Mouse (Mus musculus) kidney, postnatal 25 days (tissue): ENCODE data around the gene Ksr1.

ENCODE experiments used
- DNase-seq, 2 experiments: peaks; one replicate each; pipeline ENCODE4 v3.0.0; 2021; ENCODE audit warnings: mixed read lengths in 2 of 2

Ksr1 gene

DNA sequence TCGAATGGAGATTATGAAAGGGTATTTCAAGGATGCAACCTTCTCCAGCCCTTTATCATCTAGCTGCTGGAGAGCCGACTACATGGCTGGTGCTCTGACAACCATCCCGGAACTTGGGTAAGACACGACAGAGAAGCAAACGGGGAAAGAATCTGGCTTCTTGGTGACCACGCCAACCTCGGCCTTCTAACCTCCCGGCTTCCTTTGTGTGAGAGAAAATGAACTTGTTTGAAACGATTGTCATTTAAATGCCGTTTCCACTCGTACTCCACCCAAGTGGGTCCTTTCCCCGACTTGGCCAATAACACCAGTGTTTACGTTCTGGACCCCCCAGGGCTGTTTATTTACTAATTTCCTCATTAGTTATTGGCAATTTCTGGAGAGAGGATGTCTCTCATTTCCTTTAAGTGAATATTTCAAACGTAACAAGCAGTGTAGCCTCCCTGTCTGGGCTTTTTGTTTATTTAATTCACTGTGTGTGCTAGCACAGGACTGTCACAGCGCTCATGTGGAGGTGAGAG lies 52.8 kb downstream of the Ksr1 start:
- DNase-seq = no peak

DNA sequence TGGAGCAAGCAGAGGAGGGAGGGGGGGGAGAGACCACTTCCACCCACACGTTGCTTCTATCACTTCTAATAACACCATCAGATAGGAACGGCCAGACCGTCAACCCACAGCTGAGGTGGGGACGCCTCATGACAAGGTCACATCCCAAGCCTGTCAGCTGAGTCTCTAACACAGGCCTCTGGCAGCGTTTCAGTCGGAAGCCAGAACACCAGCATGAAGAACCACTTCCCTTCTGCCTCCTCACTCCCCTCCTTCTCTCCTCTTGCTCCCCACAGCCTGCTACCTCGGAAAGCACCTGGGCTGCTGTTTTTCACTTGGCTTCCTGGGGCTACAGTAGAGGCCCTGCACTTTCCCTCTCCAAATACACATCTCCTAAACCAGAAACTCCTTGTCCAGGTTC lies 53.4 kb downstream of the Ksr1 start:
- DNase-seq = no peak

DNA sequence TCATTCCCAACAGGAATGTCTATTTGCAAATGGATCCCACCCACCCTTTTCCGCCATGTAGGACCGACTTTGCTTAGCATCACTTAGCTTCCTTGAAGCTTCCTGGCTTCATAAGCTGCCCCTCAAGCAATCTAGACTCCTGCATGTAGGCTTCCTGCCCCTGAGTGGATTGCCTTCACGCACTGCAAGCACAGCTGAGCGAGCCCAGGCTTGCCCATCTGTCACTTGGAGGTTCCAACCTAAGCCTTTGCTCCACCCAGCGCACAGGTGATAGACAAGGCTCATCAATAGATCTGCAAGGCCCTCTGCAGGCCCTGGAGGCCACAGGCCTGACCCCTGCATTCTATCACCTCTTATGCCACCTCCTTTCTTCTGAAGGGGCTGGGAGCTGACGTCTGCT lies 54.0 kb downstream of the Ksr1 start:
- DNase-seq = no peak

DNA sequence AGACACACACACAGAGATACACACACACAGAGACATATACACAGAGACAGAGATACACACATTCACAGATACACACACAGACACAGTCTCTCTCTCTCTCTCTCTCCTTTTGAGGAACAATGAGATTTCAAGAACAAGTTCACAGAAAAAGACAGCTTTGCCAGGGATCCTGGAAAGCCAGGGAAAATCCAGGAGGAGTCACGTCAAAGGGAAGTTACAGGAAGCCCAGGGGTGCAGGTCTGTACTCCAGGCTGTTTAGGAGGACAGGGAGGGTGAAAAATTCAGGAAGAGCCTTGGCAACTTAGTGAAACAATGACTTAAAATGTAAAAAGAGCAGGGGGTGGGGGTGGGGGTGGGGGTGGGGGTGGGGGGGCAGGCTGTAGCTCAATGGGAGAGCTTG lies 56.5 kb downstream of the Ksr1 start:
- no peak for DNase-seq

DNA sequence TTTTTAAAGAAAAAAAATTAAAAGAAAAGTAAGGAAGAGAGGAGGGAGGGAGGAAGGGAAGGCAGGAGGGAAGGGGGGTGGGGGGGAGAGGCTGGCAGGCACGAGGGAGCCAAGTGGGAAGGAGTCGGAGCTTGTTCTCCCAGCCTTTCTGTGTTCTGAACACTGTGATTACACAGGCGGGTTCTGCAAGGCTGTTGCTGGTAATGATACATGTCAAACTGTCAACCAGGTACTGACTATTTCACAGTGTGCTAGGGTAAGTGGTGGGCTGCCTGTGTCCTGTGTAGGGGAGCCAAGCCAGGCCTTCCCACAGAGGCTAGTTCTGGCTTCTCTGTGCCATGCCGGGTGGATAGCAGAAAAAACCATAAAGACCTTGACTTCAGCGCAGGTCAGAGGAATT lies 57.2 kb downstream of the Ksr1 start:
- no peak for DNase-seq

DNA sequence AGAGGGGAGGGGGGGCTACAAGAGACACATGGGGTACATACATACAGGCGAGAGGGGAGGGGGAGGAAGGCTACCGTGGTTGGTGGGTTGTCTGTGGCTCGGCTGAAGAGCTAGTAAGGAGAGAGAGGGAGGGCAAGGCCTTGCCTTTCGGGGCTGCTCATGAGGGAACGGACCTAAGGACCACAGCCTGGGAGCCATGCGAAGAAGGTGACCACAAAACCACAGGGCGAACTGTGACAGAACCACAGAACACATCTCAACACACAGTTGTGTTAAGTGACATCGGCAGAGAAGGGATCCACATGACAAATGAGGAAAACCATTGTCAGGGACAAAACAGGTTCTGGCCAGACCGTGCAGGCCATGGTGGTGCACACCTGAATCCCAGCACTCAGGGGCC lies 57.9 kb downstream of the Ksr1 start:
- no peak for DNase-seq

DNA sequence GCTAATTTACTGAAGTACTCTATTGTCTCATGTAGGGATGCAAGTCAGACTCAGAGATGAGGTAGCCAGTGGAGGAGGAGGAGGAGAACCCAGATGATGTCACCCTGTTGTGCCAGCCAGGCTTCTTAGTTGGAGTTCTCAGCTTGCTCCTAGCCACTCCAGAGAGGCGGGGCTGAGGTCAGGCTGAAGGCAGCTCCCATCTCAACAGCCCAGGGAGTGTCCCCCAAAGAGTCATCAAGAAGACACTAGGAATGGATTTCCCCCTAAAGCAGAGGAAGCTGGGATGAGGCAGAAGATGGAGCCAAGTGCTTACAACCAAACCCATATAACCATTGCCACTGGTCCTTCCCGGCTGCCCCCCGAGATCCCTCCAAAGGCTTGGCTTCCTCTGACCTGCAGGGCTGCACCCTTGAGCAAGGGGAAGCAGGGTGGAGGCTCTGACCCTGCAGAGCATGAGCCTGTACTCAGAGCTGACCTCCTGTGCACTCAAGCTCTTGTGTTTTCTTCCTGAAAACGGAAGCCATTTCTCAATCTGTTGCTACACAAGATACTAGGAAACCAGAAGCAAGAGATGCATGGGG lies 58.4 kb downstream of the Ksr1 start:
- peak; percentile 40 to 74 for DNase-seq

DNA sequence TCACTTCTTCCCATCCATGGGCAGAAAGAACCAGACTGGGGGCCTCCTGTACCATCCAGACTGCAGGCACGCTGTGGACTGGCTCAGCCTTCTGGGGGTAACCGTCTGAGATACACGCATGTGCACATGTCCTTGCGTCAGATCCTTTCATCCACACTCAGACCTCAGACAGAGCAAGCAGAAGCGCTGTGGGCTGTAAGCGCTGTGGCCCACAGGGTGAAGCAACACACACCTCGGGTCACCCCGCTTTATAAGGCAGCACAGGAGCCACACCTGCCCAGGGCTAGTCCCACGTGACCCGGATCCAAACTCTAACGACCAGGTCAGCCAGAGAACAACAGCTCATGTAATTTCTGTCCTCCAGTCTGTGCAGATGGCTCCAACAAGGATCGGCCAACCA lies 59.4 kb downstream of the Ksr1 start:
- DNase-seq = no peak

DNA sequence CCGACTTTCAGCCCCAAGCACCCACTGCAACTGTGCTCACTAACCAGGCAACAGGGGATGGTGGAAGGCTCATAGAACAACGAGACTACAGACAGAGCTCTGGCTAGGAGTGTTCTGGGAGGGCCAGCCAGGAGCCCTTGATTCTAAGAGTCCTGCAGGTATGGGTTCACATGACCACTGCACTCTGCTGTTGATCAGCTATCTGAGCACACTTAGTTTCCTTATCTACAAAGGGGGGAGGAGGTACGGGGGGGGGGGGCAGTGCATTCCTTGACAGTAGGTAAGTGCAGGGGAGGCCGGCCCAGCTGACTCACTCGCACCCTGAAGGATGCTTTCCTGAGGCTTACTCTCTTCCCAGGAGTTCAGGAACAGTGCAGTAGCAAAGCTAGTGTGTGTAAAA lies 61.1 kb downstream of the Ksr1 start:
- no peak for DNase-seq

DNA sequence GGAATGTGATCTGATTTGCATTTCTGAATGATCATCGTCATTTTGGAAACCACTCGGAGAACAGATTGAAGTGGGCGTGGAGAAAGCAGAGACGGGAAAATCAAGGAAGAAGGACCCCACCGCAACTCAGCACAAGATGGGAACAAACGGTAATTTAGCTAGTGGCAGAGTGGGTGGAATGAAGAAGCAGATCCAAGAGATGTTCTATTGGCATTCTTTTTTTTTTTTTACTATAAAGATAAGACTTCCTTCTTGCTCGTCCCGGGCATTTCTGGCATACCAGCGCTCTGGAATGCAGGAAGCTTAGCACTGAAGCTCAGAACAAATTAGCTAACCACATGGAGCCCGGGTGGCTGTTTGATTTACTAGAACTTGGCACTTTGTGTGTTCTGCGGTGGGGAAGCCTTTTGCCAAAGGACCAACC lies 63.2 kb downstream of the Ksr1 start:
- peak; percentile 67 to 81 for DNase-seq

DNA sequence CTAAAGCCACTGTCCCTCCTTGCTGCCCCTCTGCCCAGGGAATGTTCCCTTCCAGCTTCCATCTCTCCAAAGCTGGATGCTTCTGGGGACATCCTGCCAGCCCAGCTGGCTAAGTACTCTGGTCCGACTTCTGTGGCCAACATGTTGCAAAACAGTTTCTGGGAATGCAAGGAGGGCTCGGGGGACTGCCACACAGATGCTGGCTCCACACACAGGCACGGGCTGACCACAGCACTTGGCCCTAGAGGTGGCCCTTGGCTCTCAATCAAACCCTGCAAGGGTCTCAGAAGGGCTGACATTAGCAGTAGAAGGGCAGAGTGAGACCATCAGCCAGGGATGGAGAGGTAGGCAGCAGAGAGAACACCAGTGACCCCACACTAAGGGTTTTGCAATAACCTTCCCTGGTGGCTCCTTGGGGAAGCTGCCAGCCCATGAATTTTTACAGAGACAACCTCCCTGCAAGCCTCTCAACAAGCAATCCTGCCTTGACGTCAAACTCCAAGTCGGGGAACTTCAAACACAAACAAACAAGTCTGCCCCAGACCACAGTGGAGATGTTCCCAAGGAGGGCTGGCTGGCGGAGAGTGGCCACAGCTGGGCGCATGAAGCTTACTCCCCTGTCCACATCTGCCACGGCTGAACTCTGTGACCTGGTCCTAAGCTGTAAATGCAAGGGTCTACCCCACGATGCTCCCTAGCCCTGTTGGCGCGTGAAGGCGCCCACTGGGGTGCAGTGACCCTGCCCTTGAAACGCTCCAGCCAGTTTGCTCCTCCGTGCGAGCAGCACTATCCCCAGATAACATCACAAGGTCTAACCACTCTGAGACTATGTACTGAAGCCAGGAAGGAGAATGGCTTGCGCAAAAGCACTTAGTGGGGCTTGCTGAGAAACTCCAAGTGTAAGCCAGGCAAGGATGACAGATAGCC lies 65.0 kb downstream of the Ksr1 start:
- peak; percentile 38 to 79 for DNase-seq

DNA sequence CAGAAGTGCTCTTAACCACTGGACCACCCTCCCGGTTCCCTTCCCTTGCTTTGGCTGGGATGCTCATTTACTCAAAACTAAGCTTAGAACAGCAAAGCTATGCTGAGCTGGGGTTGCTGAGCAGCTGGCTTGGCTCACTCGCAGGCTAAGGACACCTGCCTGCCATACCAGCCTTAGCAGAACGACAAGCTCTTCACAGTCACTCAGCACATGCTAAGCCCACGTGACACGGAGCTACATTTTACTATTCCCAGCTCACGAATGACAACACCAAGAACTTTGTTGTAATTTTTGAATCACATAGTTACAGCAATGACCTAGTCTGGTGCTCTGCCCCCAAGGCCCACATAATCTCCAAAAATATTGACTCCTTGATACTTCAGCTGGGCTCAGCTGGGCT lies 66.1 kb downstream of the Ksr1 start:
- no peak for DNase-seq

DNA sequence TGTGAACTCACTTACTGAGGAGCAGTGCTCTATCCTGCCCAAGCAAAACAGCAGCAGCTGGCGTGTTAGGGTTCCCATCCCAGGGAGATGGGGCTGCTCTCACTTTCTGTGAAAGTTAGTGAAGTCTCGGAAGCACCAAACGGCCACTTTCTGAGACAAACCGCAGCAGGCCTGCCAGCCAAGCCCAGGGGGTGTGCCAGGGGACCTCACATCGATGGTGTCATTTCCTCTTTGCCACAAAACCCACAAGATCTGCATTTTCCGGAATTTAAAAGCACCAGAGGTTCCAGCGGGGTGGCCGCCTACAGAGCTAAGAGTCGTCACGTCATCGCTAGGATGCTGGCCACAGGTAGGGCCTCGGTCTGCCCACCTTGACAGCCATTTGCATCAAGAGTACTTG lies 69.7 kb downstream of the Ksr1 start:
- no peak for DNase-seq

DNA sequence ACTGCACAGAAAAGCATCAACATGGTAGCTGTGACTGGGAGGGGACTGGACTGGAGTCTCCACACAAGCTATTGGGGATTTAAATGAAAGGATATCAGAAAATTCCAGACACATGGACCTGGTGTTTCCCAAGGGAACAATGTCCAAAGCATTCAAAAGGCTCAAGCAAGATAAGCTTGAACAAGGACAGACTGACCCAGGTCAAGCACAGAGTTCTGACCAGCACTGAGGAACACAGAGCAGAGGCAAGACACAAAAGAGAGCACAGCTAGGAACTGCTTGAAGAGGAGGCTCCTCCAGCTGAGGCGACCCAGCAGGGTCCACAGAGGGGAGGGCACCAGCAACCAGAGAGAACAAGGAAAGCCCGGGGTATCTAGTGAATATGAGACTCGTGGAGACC lies 71.2 kb downstream of the Ksr1 start:
- no peak for DNase-seq

DNA sequence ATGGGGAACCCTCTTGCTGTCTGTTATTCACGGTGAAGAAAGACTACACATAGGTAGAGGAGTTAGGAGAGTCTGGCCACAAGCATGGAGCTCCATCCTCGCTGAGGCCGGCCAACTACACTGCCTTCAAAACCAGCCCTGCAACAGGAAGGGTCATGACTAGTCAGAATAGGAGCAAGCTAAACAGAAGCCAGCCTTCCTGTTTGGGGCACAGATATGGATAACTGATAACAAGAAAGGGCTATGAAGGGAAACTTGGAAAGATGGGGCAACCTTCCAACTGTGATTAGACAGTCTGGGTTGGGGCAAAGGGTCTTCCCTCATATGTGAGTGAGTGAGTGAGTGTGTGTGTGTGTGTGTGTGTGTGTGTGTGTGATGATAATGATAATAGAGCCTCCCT lies 71.6 kb downstream of the Ksr1 start:
- DNase-seq = no peak

DNA sequence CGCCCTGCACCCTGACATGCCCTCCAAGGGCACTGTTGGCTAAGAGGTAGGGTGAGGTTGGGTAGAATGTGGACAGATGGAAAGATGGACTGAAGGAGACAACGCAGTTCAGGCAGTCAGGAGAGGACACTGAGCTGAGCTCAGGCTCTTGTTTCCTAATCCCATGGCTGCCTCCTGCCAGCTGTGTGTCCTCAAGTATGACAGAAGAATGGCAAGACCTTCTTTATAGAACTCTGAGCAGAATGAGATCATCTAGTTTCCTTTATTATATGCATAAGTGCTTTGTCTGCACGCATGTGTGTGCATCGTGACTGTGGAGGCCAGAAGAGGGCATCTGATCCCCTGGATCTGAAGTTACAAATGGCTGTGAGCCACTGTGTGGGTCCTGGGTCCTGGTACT lies 72.6 kb downstream of the Ksr1 start:
- no peak for DNase-seq

DNA sequence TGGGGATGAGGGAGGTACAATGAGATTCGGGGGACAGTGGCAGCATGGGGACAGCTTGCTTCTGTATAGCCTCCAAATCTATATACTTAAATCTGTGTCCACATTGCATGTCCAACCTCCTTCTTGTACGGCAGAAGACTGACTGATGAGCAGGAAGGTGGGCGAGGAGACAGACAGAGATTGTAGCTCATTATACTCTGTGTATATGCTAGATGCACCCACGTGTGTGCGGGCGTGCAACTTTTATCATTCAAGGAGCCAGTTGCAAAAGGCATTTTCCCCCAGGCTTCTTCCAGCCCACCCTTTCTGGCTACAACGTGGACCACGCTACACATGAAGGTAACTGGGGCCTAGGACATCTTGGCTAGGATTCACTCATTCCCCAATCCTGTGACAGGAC lies 74.1 kb downstream of the Ksr1 start:
- no peak for DNase-seq

DNA sequence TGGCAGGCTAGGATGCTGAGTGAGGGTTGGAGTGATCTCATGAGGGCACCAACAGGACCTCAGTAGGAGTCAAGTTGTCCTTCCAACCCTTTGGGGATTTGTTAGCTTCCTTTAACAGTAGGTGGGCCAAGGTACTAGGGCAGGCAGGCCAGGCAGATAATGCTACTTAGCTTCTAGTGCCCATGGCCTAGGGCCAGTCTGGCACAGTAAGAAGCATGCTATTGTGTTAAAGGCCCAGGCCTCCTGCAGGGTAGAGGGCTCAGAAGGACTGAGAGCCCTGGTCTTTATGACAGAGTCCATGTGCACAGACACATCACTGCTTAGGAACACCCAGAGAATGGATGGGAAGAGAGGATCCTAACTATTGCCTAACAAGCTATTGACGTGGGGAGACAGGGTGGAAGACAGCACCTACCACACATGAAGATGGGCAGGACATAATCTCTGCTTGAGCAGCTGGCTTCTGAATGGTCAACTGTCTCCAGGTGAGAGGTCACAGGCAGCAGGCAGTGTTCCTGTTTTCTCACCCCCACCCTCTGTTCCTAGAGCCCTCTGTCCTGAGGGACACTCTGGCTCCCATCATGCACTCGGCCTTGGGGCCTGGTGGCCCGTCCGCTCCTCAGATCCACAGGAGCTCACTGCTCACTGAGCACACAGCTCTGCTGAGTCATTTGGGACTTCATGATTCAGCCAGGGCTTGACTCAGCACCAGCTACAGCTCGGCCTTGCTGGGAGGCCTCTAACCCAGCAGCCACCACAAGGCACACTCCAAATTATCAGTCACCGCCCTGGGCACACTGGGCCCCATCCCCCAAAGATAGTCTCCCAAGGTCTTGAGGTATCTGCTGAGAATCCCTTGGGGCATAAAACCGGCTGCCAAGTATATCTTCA lies 74.9 kb downstream of the Ksr1 start:
- no peak for DNase-seq

DNA sequence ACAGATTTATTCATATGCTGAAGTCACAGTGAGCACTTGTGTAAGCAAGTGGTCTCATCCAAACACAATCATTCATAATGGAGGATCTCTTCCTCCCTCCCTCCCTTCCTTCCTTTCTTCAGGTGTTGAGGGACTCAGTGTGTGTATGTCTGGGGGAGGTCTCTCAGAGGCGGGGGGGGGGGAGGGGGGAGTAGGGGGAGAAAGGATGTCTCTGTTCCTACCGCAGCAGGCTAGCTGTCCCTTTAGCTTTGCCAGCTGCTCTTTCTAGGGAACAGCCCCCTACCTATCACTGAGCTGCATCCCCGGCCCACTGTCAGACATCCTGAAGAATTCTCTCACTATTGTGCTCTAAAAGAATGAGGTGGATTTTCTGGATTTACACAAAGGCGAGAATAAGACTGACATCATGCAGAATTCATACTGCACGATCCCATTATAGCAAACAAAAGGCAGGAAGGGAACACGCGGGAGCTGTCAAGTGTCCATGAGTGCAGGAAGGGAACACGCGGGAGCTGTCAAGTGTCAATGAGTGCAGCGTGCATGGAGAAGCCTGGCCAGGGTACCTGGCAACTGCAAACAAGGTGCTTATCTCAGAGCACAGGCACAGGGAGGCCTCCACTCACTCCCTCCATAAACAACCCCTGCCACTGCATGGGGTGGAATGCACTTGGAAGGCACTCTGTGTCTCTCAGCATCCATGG lies 76.6 kb downstream of the Ksr1 start:
- DNase-seq = no peak

DNA sequence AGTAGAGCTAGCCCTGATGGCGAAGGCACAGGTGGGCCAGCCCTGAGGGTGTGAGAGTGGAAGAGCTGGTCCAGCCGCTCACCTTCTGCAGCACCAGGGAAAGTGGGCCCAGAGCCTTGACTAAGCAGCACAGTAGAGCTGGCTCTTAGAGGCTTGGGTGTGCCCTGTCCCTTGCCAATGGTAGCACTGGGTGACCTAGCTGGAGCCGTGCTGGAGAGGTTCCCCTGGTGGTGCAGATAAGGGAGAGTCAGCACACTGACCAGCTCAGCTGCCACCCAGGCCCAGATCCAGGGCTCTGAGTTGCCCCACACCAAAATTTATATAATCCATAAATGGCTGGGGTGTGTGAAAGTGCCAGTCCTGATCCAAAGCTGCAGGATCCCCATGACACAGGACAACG lies 79.0 kb downstream of the Ksr1 start:
- no peak for DNase-seq

DNA sequence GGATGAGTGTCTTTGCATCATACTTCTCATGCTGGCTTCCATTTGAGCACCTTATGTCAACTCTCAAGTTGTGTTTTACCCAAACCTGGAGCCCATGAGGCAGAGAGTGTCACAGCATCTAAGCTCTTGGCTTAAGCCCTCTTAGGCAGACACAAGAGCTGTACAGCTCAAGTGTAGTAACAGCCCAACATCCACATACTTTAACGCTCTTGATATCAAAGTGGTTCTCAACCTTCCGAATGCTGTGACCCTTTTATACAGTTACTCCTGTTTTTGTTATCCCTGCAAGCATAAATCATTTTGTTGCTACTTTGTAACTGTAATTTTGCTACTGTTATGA lies 80.0 kb downstream of the Ksr1 start:
- no peak for DNase-seq

DNA sequence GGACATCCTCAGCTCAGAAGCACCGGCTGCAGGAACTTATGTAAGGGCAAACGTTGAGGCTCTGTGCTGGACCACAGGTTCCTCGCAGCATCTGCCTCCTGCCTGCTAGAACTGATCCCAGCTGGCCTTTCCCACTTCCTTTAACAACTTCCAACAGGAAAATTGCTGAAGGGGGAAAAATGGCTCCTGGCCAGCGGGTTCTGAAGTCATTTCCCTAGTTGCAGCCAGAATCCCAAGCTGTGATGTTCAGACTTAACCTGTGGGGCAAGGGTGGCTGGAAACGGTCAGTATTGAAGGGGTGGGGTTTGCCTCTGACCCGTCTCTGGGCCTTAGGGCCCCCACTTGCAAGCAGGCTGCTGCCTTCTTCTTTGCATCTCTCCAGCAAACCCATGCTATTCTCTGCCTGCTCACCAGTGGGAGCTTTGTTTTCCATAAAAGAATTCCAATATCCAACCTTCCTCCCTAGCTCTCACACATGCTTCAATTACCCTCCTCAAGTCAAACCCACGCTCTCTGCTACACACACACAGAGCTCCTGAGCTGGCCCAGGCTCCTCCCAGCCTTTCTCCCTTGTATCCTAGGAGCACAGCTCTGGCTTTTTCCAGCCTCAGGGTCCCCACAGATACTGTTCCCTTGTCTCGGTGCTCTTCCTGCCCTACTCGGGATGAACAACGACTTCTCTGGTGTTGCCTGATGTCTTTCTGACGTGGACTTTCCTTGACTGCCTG lies 80.6 kb downstream of the Ksr1 start:
- DNase-seq = peak; percentile 85
